Mouse (Mus musculus) testis, adult 2 months (tissue): Measurements from ENCODE around the gene Arhgef40. TPM values are rescaled to one million over a fixed set of nuclear protein-coding genes. Genes with fewer than 3 reads are reported as not detected.

ENCODE experiments used
- H3K27ac ChIP-seq: fragments of 200-500 bp; 2 replicates; pipeline ENCODE4 v1.5.1; 2012; ENCODE audit warnings: low read depth, low read length; ENCODE audit not compliant: control insufficient read depth, insufficient read depth
- H3K27me3 ChIP-seq: fragments of 200-500 bp; 2 replicates; pipeline ENCODE4 v1.6.1; 2012; ENCODE audit warnings: mild to moderate bottlenecking, low read length, moderate library complexity; ENCODE audit not compliant: control insufficient read depth, insufficient read depth
- H3K36me3 ChIP-seq: fragments of 200-500 bp; 2 replicates; pipeline ENCODE4 v1.6.1; 2012; ENCODE audit warnings: mild to moderate bottlenecking, low read length; ENCODE audit not compliant: control insufficient read depth, insufficient read depth
- H3K4me1 ChIP-seq: fragments of 200-500 bp; 2 replicates; pipeline ENCODE4 v1.6.1; 2012; ENCODE audit warnings: low read length; ENCODE audit not compliant: control insufficient read depth, insufficient read depth
- H3K4me3 ChIP-seq: fragments of 200-500 bp; 2 replicates; pipeline ENCODE4 v1.5.1; 2012; ENCODE audit warnings: low read depth, mild to moderate bottlenecking, low read length, moderate library complexity, mixed read lengths; ENCODE audit not compliant: control insufficient read depth
- CTCF ChIP-seq: fragments of 200-500 bp; IDR thresholded peaks from 2 replicates; pipeline ENCODE4 v1.5.1; 2012; ENCODE audit warnings: low read depth, mild to moderate bottlenecking, inconsistent platforms, low read length, moderate library complexity; ENCODE audit not compliant: control insufficient read depth, insufficient read depth, insufficient replicate concordance
- POLR2A ChIP-seq: fragments of 200-500 bp; IDR thresholded peaks from 2 replicates; pipeline ENCODE4 v1.6.1; 2012; ENCODE audit warnings: low read depth, mild to moderate bottlenecking, inconsistent platforms, low read length, moderate library complexity; ENCODE audit not compliant: control insufficient read depth
- polyA plus RNA-seq: library from polyadenylated mRNA; depleted of rRNA; stranded (reverse); fragments of >200 nt; gene quantifications from 2 replicates; pipeline ENCODE4 v1.2.3, GENCODE M21; 2012

The Arhgef40 gene
- polyA plus RNA-seq, 1 experiment, result 6.6 TPM

GRCm38 (mm10) chr14:52019051-52019589 is 34.6 kb downstream of the Arhgef40 start:
- Histone ChIP-seq H3K27ac (peak overlapping the region; percentile 76), H3K4me3 (peak overlapping the region; percentile 82), H3K4me1 (peaks cover 11% of the 10 kb centered on the region), H3K36me3 (no peaks in the 10 kb centered on the region), H3K27me3 (no peaks in the 10 kb centered on the region)
- TF ChIP-seq CTCF, result no peak
- TF ChIP-seq POLR2A, result no peak

- TF ChIP-seq CTCF, result peak; percentile 29; the same call in 1 of the 2 replicates
- TF ChIP-seq POLR2A, result peak; percentile 45; the same call in 1 of the 2 replicates
- Histone ChIP-seq H3K4me3 (peak overlapping the region; percentile 82), H3K4me1 (peaks cover 11% of the 10 kb centered on the region), H3K27ac (peak overlapping the region; percentile 81), H3K27me3 (no peaks in the 10 kb centered on the region), H3K36me3 (no peaks in the 10 kb centered on the region)
Observed at GRCm38 (mm10) chr14:52019590-52020340, 35.2 kb downstream of the Arhgef40 start.

- Histone ChIP-seq H3K4me1 (peaks cover 14% of the 10 kb centered on the region), H3K27me3 (no peaks in the 10 kb centered on the region), H3K4me3 (peak within 1 kb of the TSS; percentile 82), H3K27ac (peak within 1 kb of the TSS; percentile 81), H3K36me3 (no peaks in the 10 kb centered on the region)
- TF ChIP-seq POLR2A, result peak; percentile 74; the same call in 1 of the 2 replicates
- TF ChIP-seq CTCF, result peak; percentile 54; the same call in 1 of the 2 replicates
Observed at GRCm38 (mm10) chr14:52020486-52021137, 36.1 kb downstream of the Arhgef40 start, which contains the start of gene Zfp219. Gene Zfp219 (minus strand): TSS chr14:52020733.

DNA sequence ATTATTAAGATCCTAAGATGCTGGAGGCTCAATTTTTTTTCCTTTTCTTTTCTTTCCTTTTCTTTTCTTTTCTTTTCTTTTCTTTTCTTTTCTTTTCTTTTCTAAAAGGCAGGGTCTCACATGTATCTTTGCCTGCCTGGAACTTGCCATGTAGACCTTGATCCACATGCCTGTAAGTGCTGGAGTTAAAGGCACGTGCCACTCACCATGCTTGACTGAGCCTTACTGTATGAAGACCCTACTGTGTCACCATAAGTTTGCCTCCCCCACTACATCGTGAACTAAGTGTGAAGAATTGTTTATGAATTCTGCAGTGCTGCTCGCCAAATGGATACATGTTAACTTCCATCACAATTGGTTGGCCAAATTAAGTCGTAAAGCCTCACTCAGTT is 36.6 kb downstream of the Arhgef40 start:
- Histone ChIP-seq H3K36me3 (no peaks in the 10 kb centered on the region), H3K27me3 (no peaks in the 10 kb centered on the region), H3K4me3 (peak overlapping the region; percentile 16; the same call in 1 of the 2 replicates), H3K27ac (peak overlapping the region; percentile 32; the same call in 1 of the 2 replicates), H3K4me1 (peaks cover 14% of the 10 kb centered on the region)
- no peak for TF ChIP-seq CTCF
- no peak for TF ChIP-seq POLR2A

- H3K4me3 ChIP-seq, result no peak overlapping the region; the same call in 1 of the 2 replicates
- H3K36me3 ChIP-seq, result no peaks in the 10 kb centered on the region
- H3K27me3 ChIP-seq, result no peaks in the 10 kb centered on the region
- TF ChIP-seq POLR2A (no peak), CTCF (no peak)
- H3K27ac ChIP-seq, result no peak overlapping the region
- peaks cover 14% of the 10 kb centered on the region for H3K4me1 ChIP-seq
Observed at GRCm38 (mm10) chr14:52021568-52022212, 37.2 kb downstream of the Arhgef40 start.

DNA sequence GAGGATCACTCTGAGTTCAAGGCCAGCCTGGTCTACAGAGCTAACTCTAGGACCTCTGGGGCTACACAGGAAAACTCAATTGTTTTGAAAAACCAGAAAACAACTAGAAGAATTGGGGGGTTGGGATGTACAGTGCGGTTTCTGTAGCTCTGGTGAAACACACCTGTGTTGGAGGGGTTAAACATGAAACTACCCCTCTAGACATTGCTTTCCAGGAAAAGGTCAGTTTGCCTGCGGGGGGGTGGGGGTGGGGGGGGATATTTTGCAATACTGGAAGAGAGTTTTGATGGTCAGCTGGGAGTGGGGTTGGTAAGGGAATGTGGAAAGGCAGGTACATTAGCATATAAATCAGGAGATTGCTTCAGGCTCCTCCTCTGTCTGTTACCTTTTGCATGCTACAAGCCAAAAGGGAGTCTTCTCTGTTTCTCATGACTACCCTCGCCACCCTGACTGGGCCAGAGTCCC is 37.8 kb downstream of the Arhgef40 start:
- Histone ChIP-seq H3K4me1 (peaks cover 14% of the 10 kb centered on the region), H3K27ac (peak overlapping the region; percentile 62; the same call in 1 of the 2 replicates), H3K36me3 (no peaks in the 10 kb centered on the region), H3K4me3 (peak overlapping the region; percentile 91), H3K27me3 (no peaks in the 10 kb centered on the region)
- no peak for TF ChIP-seq POLR2A

DNA sequence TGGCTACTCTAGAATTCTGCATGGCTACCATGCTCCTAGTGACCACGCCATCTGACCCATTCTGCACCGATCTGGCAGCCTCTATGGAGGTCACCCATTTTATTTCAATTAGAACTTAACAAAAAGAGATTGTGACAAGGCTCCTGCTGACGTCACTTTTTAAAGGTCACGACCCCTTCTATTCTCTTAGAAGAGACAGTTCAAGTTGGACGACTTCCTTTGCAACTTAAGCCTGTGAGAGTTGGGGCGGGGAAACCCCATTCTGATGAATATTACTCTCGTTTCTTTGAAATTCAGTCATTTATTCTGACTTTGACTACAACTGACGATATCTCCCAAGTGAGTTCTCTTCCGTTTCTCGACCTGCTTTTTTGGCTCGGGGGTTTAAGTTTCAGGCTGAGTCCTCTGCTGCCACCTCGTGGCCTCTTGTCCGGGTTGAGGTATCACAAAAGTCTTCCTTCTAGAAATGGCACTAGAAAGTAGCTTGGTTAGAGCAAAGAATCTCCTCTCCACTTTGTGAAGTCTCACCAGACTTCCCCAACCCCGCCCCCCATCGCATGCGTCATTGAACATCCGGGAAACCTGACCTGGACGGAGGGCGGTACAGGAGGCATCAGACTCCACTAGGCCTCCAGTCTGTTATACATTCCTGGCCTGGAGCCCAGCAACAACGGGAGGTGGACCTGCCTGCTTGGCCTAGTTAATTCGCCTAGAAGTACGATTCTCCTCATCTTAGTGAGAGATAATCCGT is 38.4 kb downstream of the Arhgef40 start:
- Histone ChIP-seq H3K4me3 (peak overlapping the region; percentile 91), H3K27me3 (no peaks in the 10 kb centered on the region), H3K27ac (peak overlapping the region; percentile 73), H3K4me1 (peaks cover 14% of the 10 kb centered on the region), H3K36me3 (no peaks in the 10 kb centered on the region)
- TF ChIP-seq POLR2A, result peak; percentile 69; the same call in 1 of the 2 replicates
- peak; percentile 38; the same call in 1 of the 2 replicates for TF ChIP-seq CTCF
